Mouse (Mus musculus) lung, adult 2 months (tissue): ENCODE measurements around the gene Efhb.

Experiments used
- CTCF ChIP-seq: fragments of 200-500 bp; IDR thresholded peaks from 2 replicates; pipeline ENCODE4 v1.5.1; 2011; ENCODE audit warnings: mild to moderate bottlenecking, low read length, control low read depth; ENCODE audit not compliant: insufficient read depth
- POLR2A ChIP-seq: fragments of 200-500 bp; IDR thresholded peaks from 2 replicates; pipeline ENCODE4 v1.6.1; 2011; ENCODE audit warnings: low read depth, mild to moderate bottlenecking, control low read depth, low read length, borderline replicate concordance; ENCODE audit errors: extremely low read depth

GRCm38 (mm10) chr17:53502966-53503365, 39.8 kb upstream of the Efhb start:
- no peak for TF ChIP-seq POLR2A
- TF ChIP-seq CTCF: no peak
